Mouse (Mus musculus) activated CD4-positive, CD25-positive, alpha-beta regulatory T cell, adult 9 weeks (primary cell): Measurements from ENCODE around the gene Gsk3b. TPM values are rescaled to one million over a fixed set of nuclear protein-coding genes. Genes with fewer than 3 reads are reported as not detected.

ENCODE experiments used
- polyA plus RNA-seq: library from polyadenylated mRNA; unstranded; fragments of 100-300 nt; shearing (Covaris generic); gene quantifications from one replicate; pipeline ENCODE4 v1.2.1, GENCODE M21; 2017

Gsk3b gene
- polyA plus RNA-seq, result 8.9 TPM

GRCm38 (mm10) chr16:38088629-38089446, at the start of gene Gsk3b:
Gene Gsk3b (plus strand): TSS chr16:38089001.

GRCm38 (mm10) chr16:38294685-38295348, 206.0 kb downstream of the Gsk3b start, which contains the start of gene Nr1i2:
Gene Nr1i2 (minus strand): TSS chr16:38294824.

Other genes starting within 250 kb of the Gsk3b start
- not detected for gene Gm36028, start 227.9 kb upstream of the Gsk3b start, polyA plus RNA-seq
- gene Lrrc58, start 220.6 kb upstream of the Gsk3b start, polyA plus RNA-seq, result 9.5 TPM
- not detected for gene Gpr156, start 172.5 kb upstream of the Gsk3b start, polyA plus RNA-seq
- not detected for gene Nr1i2, start 205.8 kb downstream of the Gsk3b start, polyA plus RNA-seq